Mouse (Mus musculus) layer of hippocampus, adult 9-11 months (tissue): ENCODE results near the gene A630089N07Rik.
"Not testable (repeated sequence)": the region's sequence is repeated elsewhere in the genome, so short reads cannot be mapped to it uniquely, and the experiment has no call there.

Experiments
- DNase-seq: peaks from one replicate; pipeline ENCODE4 v3.0.0; 2022

Gene A630089N07Rik

GRCm38 (mm10) chr16:98081889-98082818, at the start of gene A630089N07Rik:
A630089N07Rik (minus strand) TSS chr16:98082450.
- DNase-seq: peak; percentile 80

GRCm38 (mm10) chr16:98107109-98107508, 24.9 kb upstream of the A630089N07Rik start:
- no peak for DNase-seq

GRCm38 (mm10) chr16:98081550-98081888, 731 bp downstream of the A630089N07Rik start:
- not testable (repeated sequence) for DNase-seq

GRCm38 (mm10) chr16:98081140-98081539, 1.1 kb downstream of the A630089N07Rik start:
- DNase-seq: not testable (repeated sequence)

- not testable (repeated sequence) for DNase-seq
Measured at GRCm38 (mm10) chr16:98079382-98079781, 2.9 kb downstream of the A630089N07Rik start.

- DNase-seq: peak; percentile 6
Measured at GRCm38 (mm10) chr16:98041676-98042075, 40.6 kb downstream of the A630089N07Rik start.

GRCm38 (mm10) chr16:98034971-98035370, 47.3 kb downstream of the A630089N07Rik start:
- DNase-seq: not testable (repeated sequence)

GRCm38 (mm10) chr16:98026186-98026585, 56.1 kb downstream of the A630089N07Rik start:
- not testable (repeated sequence) for DNase-seq

GRCm38 (mm10) chr16:98022657-98023345, 59.4 kb downstream of the A630089N07Rik start:
- DNase-seq: no peak

- no peak for DNase-seq
Measured at GRCm38 (mm10) chr16:98022081-98022480, 60.2 kb downstream of the A630089N07Rik start.

GRCm38 (mm10) chr16:97997383-97997731, 84.9 kb downstream of the A630089N07Rik start:
- DNase-seq: not testable (repeated sequence)

- peak; percentile 92 for DNase-seq
Measured at GRCm38 (mm10) chr16:97996616-97997382, 85.5 kb downstream of the A630089N07Rik start, which contains the start of gene B230307C23Rik. B230307C23Rik (plus strand) TSS chr16:97997315.

- peak; percentile 19 for DNase-seq
Measured at GRCm38 (mm10) chr16:97995849-97996615, 86.2 kb downstream of the A630089N07Rik start.

GRCm38 (mm10) chr16:97992477-97992876, 89.8 kb downstream of the A630089N07Rik start:
- DNase-seq: not testable (repeated sequence)

GRCm38 (mm10) chr16:97991517-97991916, 90.7 kb downstream of the A630089N07Rik start:
- no peak for DNase-seq

- DNase-seq: no peak
Measured at GRCm38 (mm10) chr16:97984589-97984988, 97.7 kb downstream of the A630089N07Rik start.

GRCm38 (mm10) chr16:97981362-97981761, 100.9 kb downstream of the A630089N07Rik start:
- no peak for DNase-seq

- DNase-seq: no peak
Measured at GRCm38 (mm10) chr16:97977722-97978121, 104.5 kb downstream of the A630089N07Rik start.

GRCm38 (mm10) chr16:97977277-97977676, 105.0 kb downstream of the A630089N07Rik start:
- no peak for DNase-seq

- no peak for DNase-seq
Measured at GRCm38 (mm10) chr16:97963956-97964540, 118.2 kb downstream of the A630089N07Rik start.

- DNase-seq: peak; percentile 98
Measured at GRCm38 (mm10) chr16:97962151-97962948, 119.9 kb downstream of the A630089N07Rik start, which contains the start of the genes C2cd2 and Zbtb21. C2cd2 (minus strand) TSS chr16:97962598. Zbtb21 (minus strand) TSS chr16:97962622.
